Mouse (Mus musculus) kidney, postnatal 4 days (tissue): Measurements from ENCODE around the gene Mup19.
"Not testable (repeated sequence)": the region's sequence is repeated elsewhere in the genome, so short reads cannot be mapped to it uniquely, and the experiment has no call there.

Experiments
- DNase-seq, 2 experiments: peaks; one replicate each; pipeline ENCODE4 v3.0.0; 2021; ENCODE audit warnings: mixed read lengths in 2 of 2

Mup19 gene

DNA sequence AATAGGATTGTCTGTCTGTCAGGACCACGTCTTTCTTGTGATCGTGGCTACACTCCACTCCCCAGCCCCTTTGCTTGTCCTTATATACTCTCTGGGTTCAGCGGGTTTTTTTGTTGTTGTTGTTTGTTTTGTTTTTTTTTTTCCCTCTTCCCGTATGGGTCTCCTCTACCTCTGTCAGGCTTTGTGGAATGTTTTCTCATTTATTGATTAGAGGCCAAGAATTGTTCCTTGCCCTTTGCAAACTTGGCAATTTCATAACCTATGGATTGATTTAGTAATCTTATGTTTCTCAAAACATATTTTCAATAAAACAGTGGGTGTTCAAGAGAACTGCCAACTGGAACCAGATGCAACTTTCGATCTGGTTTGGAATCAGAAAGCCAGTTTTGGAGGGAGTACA lies at the start of gene Mup19:
Gene Mup19, minus strand, starts transcription at position 101 of the 400 bp plus-strand sequence.
- DNase-seq = not testable (repeated sequence)

DNA sequence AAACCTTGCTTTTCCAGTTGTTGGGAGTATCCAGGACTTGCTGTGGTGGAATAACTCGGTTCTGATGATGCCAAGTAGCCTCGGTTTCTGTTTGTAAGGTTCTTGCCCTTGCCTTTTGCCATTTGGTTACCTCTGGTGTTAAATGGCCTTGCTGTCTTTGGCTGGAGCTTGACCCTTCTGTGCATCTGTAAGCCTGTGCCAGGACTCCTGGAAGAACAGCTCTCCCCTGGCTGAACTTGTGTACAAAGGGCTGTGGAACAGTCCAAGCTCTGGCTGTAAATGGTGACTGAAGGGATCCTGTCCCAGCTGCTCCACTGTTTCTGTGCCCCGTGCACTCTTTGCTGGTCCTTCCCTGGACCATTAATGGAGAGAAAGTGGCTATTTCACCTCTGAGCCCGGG lies 47.1 kb upstream of the Mup19 start:
- no peak for DNase-seq

DNA sequence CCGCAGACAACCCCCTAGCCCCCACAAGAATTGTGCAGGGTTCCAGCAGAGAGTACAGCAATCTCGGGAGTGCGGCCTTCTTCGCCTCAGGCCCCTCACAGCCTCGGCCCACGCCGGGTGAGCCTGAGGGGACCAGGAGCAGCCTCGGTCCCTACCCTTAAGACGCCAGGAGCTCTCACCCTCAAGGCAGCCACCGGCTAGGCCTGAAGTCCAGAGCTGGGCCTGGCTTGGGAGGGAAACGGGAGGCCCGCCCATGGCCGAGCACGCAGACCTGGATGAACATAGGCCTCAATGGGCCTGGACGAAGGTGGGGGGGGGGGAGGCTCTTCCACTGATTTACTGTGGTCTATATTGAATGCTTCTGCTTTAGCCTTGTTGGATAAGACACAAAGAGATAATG lies 41.1 kb upstream of the Mup19 start:
- DNase-seq = no peak

DNA sequence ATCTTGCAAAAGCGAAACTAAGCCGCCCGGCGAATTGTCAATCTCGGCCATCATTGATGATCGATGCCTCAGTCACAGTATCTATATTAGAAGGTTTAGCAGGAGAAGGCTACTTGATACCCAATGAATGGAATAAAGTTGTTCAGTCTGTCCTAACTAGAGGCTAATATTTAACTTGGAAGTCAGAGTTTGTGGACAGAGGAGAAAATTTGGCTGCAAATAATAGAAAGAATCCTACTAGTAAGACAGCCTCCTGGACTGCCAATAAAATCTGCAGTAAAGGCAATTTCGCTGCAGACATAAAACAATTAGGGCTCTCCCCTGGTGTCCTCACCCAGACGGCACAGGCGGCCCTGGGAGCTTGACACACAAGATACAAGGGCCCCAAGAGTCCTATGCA lies 40.5 kb upstream of the Mup19 start:
- not testable (repeated sequence) for DNase-seq

DNA sequence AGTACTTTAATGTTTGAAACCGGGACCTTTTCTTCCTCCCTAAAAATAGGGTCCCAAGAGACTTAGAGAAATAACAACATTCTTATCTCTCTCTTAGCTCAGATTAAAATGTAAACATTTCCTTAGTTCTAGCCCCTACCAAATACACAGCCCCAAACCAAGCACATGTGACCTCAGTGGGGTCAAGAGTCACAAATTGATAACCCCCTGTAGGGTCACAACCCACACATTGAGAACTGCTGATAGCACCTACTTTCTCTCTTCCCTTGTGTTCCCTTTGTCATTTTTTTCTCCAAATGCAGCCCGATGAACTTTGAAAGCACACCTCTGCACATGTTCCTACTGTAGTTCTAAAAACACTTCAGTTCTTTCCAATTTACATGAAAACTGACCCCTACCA lies 33.5 kb upstream of the Mup19 start:
- no peak for DNase-seq

DNA sequence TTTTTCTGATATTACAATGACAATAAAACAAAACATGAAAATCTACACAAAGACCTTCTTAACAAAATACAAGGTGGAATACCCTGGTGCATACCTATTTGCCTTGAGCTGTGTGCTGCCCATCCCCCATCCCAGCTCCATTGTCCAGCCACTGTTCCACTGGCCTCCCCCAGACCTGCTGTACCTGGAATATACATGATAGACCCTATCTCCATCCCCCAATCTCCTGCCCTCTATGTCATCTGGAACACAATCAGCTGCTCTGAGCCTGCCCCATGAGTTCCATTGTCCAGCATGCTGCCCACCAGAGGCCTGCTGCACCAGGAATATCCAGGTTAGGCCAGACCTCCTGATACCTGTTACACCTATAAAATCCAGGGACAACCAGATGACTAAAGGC lies 31.4 kb upstream of the Mup19 start:
- DNase-seq = no peak

DNA sequence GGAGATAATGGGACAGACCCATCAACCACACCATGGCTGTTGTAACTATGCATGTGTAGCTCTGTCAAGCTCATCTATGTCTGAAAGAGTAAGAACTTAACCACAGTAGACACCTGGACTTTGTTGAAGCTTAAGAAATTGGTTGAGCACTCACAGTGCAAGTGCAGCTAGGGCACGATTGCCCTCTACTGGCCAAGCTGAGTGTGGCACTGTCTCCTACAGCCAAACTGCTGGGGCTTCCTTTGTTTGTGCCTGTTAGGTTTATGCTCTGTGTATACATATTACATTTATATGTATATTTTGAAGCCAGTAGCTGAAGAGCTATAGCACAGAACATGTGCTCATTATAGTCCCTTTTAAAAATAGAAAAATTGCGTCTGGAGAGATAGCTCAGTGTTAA lies 29.1 kb upstream of the Mup19 start:
- DNase-seq = peak; percentile 60 to 66

DNA sequence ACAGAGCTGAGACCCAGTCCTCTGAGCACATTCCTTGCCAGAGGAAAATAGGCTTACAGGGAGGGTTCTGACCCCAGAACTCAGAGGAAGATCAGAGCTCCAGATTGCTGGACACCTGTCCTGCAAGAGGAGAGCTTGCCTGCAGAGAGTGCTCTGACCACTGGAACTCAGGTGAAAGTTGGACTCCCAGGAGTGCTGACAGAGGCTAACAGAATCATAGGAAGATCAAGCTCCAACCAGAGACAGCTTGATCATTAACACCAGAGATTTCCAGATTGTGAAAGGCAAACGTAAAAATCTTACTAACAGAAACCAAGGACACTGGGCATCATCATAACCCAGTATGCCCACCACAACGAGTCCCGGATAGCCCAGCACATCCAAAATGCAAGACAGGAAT lies 26.9 kb upstream of the Mup19 start:
- DNase-seq = not testable (repeated sequence)

DNA sequence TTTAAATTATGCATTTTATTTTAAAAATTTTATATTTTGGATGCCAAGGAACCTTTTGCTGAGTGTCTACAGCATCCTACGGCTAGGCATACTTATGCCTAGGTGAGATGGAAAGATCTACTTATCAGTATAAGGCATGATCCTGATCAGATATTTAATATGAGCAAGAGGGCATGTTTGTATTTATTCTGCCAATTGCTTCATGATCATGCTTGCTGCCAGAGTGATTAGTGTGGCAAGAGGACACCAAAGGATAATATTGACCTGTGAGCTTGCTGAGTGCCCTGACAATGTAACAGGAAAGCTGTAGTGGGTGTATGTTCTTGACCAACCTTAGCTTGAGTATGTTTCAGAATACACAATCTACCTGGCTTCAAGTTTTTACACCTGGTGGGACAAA lies 7.6 kb upstream of the Mup19 start:
- not testable (repeated sequence) for DNase-seq

DNA sequence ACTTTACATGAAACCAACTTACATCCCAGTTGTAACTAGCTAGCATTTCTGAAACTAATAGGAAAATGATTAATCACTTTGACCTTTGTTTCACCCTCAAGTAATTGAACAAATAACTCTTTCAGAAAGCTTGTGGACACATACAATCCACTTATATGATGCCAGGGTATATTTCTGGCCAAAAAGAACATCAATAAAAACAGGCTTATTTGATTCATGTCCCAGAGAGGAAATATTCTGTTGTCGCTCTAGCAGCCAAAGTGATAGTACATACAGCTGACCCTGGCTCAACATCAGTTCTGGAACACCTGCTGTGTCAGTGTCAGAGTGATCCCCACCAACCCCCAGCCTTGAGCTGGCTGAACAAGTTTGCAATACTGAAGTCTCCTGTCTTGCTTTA lies 2.2 kb upstream of the Mup19 start:
- not testable (repeated sequence) for DNase-seq
